9 mouse cellular contexts compared by ENCODE assay signal in the genomic region with DNA sequence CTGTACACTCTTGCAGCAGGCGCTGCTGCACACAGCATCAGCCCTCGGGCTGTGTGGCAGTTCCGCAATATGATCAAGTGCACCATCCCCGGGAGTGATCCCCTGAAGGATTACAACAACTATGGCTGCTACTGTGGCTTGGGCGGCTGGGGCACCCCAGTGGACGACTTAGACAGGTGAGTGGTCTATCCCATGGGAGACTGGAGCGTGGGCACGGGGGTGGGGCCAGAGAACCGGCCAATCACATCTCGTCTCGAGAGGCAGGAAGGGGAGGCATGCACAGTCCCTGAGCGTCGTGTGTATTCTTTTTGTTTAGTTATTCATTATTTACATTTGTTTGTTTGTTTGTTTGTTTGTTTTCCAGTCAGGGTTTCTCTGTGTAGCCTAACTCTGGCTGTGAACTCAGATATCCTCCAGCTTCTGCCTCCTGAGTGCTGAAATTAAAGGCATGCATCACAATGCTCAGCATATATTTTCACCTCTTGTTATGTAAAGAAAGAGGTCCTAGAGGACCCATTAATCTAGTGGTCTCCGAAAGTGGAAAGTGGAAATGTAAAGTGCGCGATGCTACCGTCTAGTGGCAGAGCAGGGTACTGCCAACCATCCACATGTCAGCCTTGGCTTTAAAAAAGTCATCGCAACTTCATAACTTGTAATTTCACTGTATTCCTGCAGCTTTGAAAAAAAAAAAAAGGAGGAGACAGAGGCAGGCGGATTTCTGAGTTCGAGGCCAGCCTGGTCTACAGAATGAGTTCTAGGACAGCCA. TPM values are rescaled to one million over a fixed set of nuclear protein-coding genes. Genes with fewer than 3 reads are reported as not detected.
DNase-seq lines count a peak whose midpoint lies in the region; ATAC-seq and TF ChIP-seq lines count a peak whose summit lies in the region.
"Had no signal": no experiment of that assay in that cellular context is flagged by ENCODE, and none has a peak within 500 bp of the region (broad histone marks: within the 10 kb centered on the region; RNA-seq: fewer than 3 reads in every experiment).

No protein-coding gene starts in this region.

- peak; percentile 39 for TF ChIP-seq CTCF in C2C12 (IDR thresholded peaks at IDR 0.05; ENCODE audit: control insufficient read depth, insufficient read depth, insufficient read length)

- H3K4me1 ChIP-seq in heart, embryonic 11.5 days (ENCODE audit: control insufficient read depth, insufficient read depth, low read length): no peaks in the 10 kb centered on the region
- peaks cover 0 to 6% of the 10 kb centered on the region in 2 experiments; a peak in 2 of 4 replicates for H3K4me1 ChIP-seq in heart, embryonic 14.5 days (ENCODE audit: control insufficient read depth in 2 of 2, insufficient read depth in 2 of 2, low read length in 2 of 2)

- H3K27me3 ChIP-seq in heart, embryonic 11.5 days (ENCODE audit: control insufficient read depth, insufficient read depth, low read length): no peaks in the 10 kb centered on the region
- no peaks in the 10 kb centered on the region for H3K27me3 ChIP-seq in C2C12 (ENCODE audit: control insufficient read depth, insufficient read depth, insufficient read length)
- H3K27me3 ChIP-seq in heart, embryonic 14.5 days (ENCODE audit: control insufficient read depth, insufficient read depth, low read length): no peaks in the 10 kb centered on the region

- no peak for DNase-seq in heart, adult 8-10 months (ENCODE audit: low spot score)
- peak; percentile 56 for DNase-seq in adrenal gland, postnatal 25 days
- peak; percentile 29 to 56 for DNase-seq in layer of hippocampus, postnatal 36 days
- no peak for DNase-seq in urinary bladder, postnatal 4 days (ENCODE audit: low spot score in 2 of 2)

- H3K4me3 ChIP-seq in heart, embryonic 11.5 days (ENCODE audit: low read depth, low read length): no peak overlapping the region
- no peak overlapping the region for H3K4me3 ChIP-seq in C2C12 (ENCODE audit: insufficient read depth, poor library complexity, severe bottlenecking)
- no peak overlapping the region for H3K4me3 ChIP-seq in heart, embryonic 14.5 days (ENCODE audit: control insufficient read depth in 1 of 2, insufficient read depth in 1 of 2, low read depth in 1 of 2, low read length in 2 of 2)
- H3K4me3 ChIP-seq: erythroblast, embryonic 14.5 days had no signal

- no peak overlapping the region for H3K27ac ChIP-seq in heart, embryonic 11.5 days (ENCODE audit: low read depth, low read length)
- H3K27ac ChIP-seq in heart, embryonic 14.5 days (replicated peaks in 1 of 2; ENCODE audit: control insufficient read depth in 1 of 2, insufficient read depth in 1 of 2, low read depth in 2 of 2, low read length in 2 of 2): no peak overlapping the region

- H3K79me3 ChIP-seq in C2C12 (ENCODE audit: low read depth): no peaks in the 10 kb centered on the region

- no peak for ATAC-seq in heart, embryonic 11.5 days (replicated peaks; ENCODE audit: insufficient number of reproducible peaks, low FRiP score, low TSS enrichment)
- no peak for ATAC-seq in heart, embryonic 14.5 days (ENCODE audit: insufficient number of reproducible peaks, insufficient read depth, low FRiP score, low read depth)
- ATAC-seq in monocyte, adult 5-6 weeks (replicated peaks; ENCODE audit: insufficient number of reproducible peaks, low FRiP score, low TSS enrichment, poor library complexity, severe bottlenecking): 0 out of 2 replicates have a peak, but pooled peaks have one; percentile 57

- 35% methylated on average over 20 of the region's 20 CpGs for WGBS in heart, embryonic 11.5 days (ENCODE audit: insufficient replicate concordance)
- WGBS in heart, embryonic 14.5 days: 26% methylated on average over 20 of the region's 20 CpGs

- no peak overlapping the region for H3K9ac ChIP-seq in heart, embryonic 11.5 days (ENCODE audit: low read depth, low read length)
- H3K9ac ChIP-seq in heart, embryonic 14.5 days (ENCODE audit: low read length): no peak overlapping the region

- no peaks in the 10 kb centered on the region for H3K36me3 ChIP-seq in heart, embryonic 11.5 days (ENCODE audit: control insufficient read depth, insufficient read depth, low read length)
- no peaks in the 10 kb centered on the region for H3K36me3 ChIP-seq in C2C12 (ENCODE audit: control insufficient read depth, insufficient read depth)
- H3K36me3 ChIP-seq in heart, embryonic 14.5 days (ENCODE audit: control insufficient read depth, insufficient read depth, low read length): no peaks in the 10 kb centered on the region

- H3ac ChIP-seq in C2C12 (ENCODE audit: control insufficient read depth, insufficient read length, low read depth): no peak overlapping the region

- H3K79me2 ChIP-seq in C2C12 (ENCODE audit: control insufficient read depth, insufficient read depth): no peaks in the 10 kb centered on the region

- no peaks in the 10 kb centered on the region for H3K9me3 ChIP-seq in heart, embryonic 11.5 days (replicated peaks; ENCODE audit: control insufficient read depth, low read length)
- H3K9me3 ChIP-seq in heart, embryonic 14.5 days (ENCODE audit: control insufficient read depth, low read length): no peaks in the 10 kb centered on the region

- peak overlapping the region; percentile 31 for H3K4me2 ChIP-seq in heart, embryonic 11.5 days
- H3K4me2 ChIP-seq in heart, embryonic 14.5 days (ENCODE audit: low read length): peak overlapping the region; percentile 34; the same call in 1 of the 2 replicates

TF ChIP-seq in C2C12, 6 proteins besides CTCF, POLR2A, EP300 and RAD21:
- TF ChIP-seq USF1 (IDR thresholded peaks at IDR 0.05; ENCODE audit: low read depth) (no peak), FOSL1 (IDR thresholded peaks at IDR 0.05; ENCODE audit: insufficient read depth, low read length, poor library complexity, severe bottlenecking) (no peak), MYOD1 (IDR thresholded peaks at IDR 0.05; ENCODE audit: control insufficient read depth, insufficient read length, low read depth) (no peak), MYOG (IDR thresholded peaks at IDR 0.05; ENCODE audit: control insufficient read depth, extremely low read depth, insufficient read length) (no peak), CEBPB (IDR thresholded peaks at IDR 0.05; ENCODE audit: low read depth) (no peak), MAX (IDR thresholded peaks at IDR 0.05) (no peak)

RNA-seq across cellular contexts. Expression of gene Pla2g1b, which starts 4.9 kb away (rescaled TPM):
- polyA plus RNA-seq in heart, embryonic 11.5 days (2014; fragmentation: Nextera tagmentation; extraction: Ambion mirVana): 1.0 and 1.2 TPM in 2 replicates
- not detected for total RNA-seq in heart, adult 8-10 months (2022)
- polyA plus RNA-seq in C2C12 (2012; fragmentation: generic; extraction: Trizol): not detected
- total RNA-seq in adrenal gland, postnatal 25 days (2021): not detected in 2 replicates
- not detected in 2 replicates for polyA plus RNA-seq in heart, embryonic 14.5 days (2014; fragmentation: Nextera tagmentation; extraction: Ambion mirVana)
- not detected for total RNA-seq in layer of hippocampus, postnatal 36 days (2021)
- total RNA-seq in monocyte, adult 5-6 weeks (2017): not detected in 3 replicates
- polyA plus RNA-seq: erythroblast, embryonic 14.5 days had no signal

RNA-seq across cellular contexts. Expression of gene Sirt4, which starts 13.6 kb away (rescaled TPM):
- polyA plus RNA-seq in heart, embryonic 11.5 days (2014; fragmentation: Nextera tagmentation; extraction: Ambion mirVana): 15.8 and 19.2 TPM in 2 replicates
- total RNA-seq in heart, adult 8-10 months (2022): 10 to 100 TPM; 17.9 to 21.4 (median 19.6) TPM
- polyA plus RNA-seq in C2C12 (2012; fragmentation: generic; extraction: Trizol): 9.2 TPM
- total RNA-seq in adrenal gland, postnatal 25 days (2021): 25.2 and 38.3 TPM in 2 replicates
- 19.2 and 22.5 TPM in 2 replicates for polyA plus RNA-seq in heart, embryonic 14.5 days (2014; fragmentation: Nextera tagmentation; extraction: Ambion mirVana)
- total RNA-seq in layer of hippocampus, postnatal 36 days (2021): 10 to 100 TPM; 46.4 to 50.7 TPM
- 5.2 to 10.7 TPM (median 7.8 TPM) in 3 replicates for total RNA-seq in monocyte, adult 5-6 weeks (2017)

RNA-seq across cellular contexts. Expression of gene Pxn, which starts 35.5 kb away (rescaled TPM):
- 11.7 and 14.4 TPM in 2 replicates for polyA plus RNA-seq in heart, embryonic 11.5 days (2014; fragmentation: Nextera tagmentation; extraction: Ambion mirVana)
- total RNA-seq in heart, adult 8-10 months (2022): 10 to 100 TPM; 31.2 to 43.4 (median 34.1) TPM
- polyA plus RNA-seq in C2C12 (2012; fragmentation: generic; extraction: Trizol): 46.8 TPM
- 38.4 and 45.8 TPM in 2 replicates for total RNA-seq in adrenal gland, postnatal 25 days (2021)
- 14.4 and 19.1 TPM in 2 replicates for polyA plus RNA-seq in heart, embryonic 14.5 days (2014; fragmentation: Nextera tagmentation; extraction: Ambion mirVana)
- total RNA-seq in layer of hippocampus, postnatal 36 days (2021): 10 to 100 TPM; 39.8 to 46.1 TPM
- 85.9 to 113 TPM (median 106 TPM) in 3 replicates for total RNA-seq in monocyte, adult 5-6 weeks (2017)

RNA-seq across cellular contexts. Expression of gene Msi1, which starts 41.5 kb away (rescaled TPM):
- 7.6 and 9.4 TPM in 2 replicates for polyA plus RNA-seq in heart, embryonic 11.5 days (2014; fragmentation: Nextera tagmentation; extraction: Ambion mirVana)
- under 1 TPM; 0.16 to 0.52 (median 0.25) TPM for total RNA-seq in heart, adult 8-10 months (2022)
- polyA plus RNA-seq in C2C12 (2012; fragmentation: generic; extraction: Trizol): 0.90 TPM
- 15.3 and 20.8 TPM in 2 replicates for total RNA-seq in adrenal gland, postnatal 25 days (2021)
- 2.7 and 3.3 TPM in 2 replicates for polyA plus RNA-seq in heart, embryonic 14.5 days (2014; fragmentation: Nextera tagmentation; extraction: Ambion mirVana)
- total RNA-seq in layer of hippocampus, postnatal 36 days (2021): 10 to 100 TPM; 52.1 to 53.0 TPM
- not detected in 3 replicates for total RNA-seq in monocyte, adult 5-6 weeks (2017)

Comparison
In these comparisons a context has a peak if more than half of its experiments do, and no peak if none do; other contexts are left out.
1. DNase-seq: peak in adrenal gland, postnatal 25 days (single experiment) and layer of hippocampus, postnatal 36 days (2 of 2); none in heart, adult 8-10 months (single experiment) and urinary bladder, postnatal 4 days (0 of 2).